8 mouse cellular contexts compared by ENCODE assay signal in the genomic region with DNA sequence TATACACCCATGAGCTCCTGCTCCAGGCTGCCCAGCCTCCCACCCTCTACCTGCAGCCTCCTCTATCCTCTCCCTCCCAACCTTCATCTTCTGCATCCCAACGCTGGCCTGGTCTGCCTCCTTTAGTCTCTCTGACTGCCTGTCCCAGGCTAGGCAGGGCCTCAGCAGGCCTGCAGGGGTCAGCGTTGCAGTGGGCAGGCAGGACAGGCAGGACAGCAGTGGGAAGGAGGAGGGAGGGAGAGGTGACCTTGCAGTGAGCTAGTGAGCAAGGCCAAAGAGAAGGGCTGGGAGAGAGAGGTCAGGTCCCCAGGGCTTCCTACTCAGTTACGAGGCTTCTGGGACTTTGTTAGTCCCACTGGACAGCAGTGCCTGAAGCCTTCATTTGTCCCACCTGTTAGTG. TPM values are rescaled to one million over a fixed set of nuclear protein-coding genes. Genes with fewer than 3 reads are reported as not detected.
A peak's percentile ranks its signal among the peaks of the same experiment; 100 is the strongest.
DNase-seq lines count a peak whose midpoint lies in the region; TF ChIP-seq lines count a peak whose summit lies in the region.

No protein-coding gene starts in this region.

- no peaks in the 10 kb centered on the region for H3K4me1 ChIP-seq in embryonic fibroblast, embryonic 13.5 days (ENCODE audit: control insufficient read depth, insufficient read depth, low read length)

- TF ChIP-seq POLR2A in embryonic fibroblast, embryonic 13.5 days (IDR thresholded peaks at IDR 0.05; ENCODE audit: low read depth, low read length), result no peak

- H3K27ac ChIP-seq in layer of hippocampus, adult 2 months, result peak overlapping the region; percentile 95
- H3K27ac ChIP-seq in embryonic fibroblast, embryonic 13.5 days (ENCODE audit: insufficient read depth, low read length), result no peak overlapping the region

- peak; percentile 61 for TF ChIP-seq CTCF in layer of hippocampus, adult 2 months (conservative IDR thresholded peaks at IDR 0.05)
- peak; percentile 73; the same call in 1 of the 2 replicates for TF ChIP-seq CTCF in embryonic fibroblast, embryonic 13.5 days (IDR thresholded peaks at IDR 0.05; ENCODE audit: borderline replicate concordance, insufficient read depth, low read length)

- no peak for DNase-seq in layer of hippocampus, adult 2 months (ENCODE audit: low spot score in 2 of 2)
- no peak for DNase-seq in layer of hippocampus, adult 18-20 months (ENCODE audit: low spot score in 2 of 2)
- DNase-seq in adrenal gland, postnatal 36 days, result peak; percentile 75 to 79
- peak; percentile 15 for DNase-seq in lung, postnatal 36 days
- no peak for DNase-seq in layer of hippocampus, adult 9-10 months (ENCODE audit: low spot score)
- no peak for DNase-seq in right cerebral cortex, postnatal 36 days (ENCODE audit: low spot score in 2 of 2)
- DNase-seq in B cell, adult 2 months, result no peak

- H3K4me3 ChIP-seq in layer of hippocampus, adult 2 months, result peak overlapping the region; percentile 6; the same call in 1 of the 2 replicates
- no peak overlapping the region for H3K4me3 ChIP-seq in embryonic fibroblast, embryonic 13.5 days (ENCODE audit: insufficient read depth, low read length)

RNA-seq across cellular contexts. Expression of gene Syt7, which starts 3.1 kb away (rescaled TPM):
- 100 to 1,000 TPM; 315 to 321 TPM for total RNA-seq in layer of hippocampus, adult 2 months (2021)
- total RNA-seq in layer of hippocampus, adult 18-20 months (2021), result 100 to 1,000 TPM; 280 to 316 TPM
- 10 to 100 TPM; 17.7 to 29.8 TPM for total RNA-seq in adrenal gland, postnatal 36 days (2021)
- polyA plus RNA-seq in embryonic fibroblast, embryonic 13.5 days (2011; ENCODE audit: insufficient read length, low read depth, missing spikeins), result 0.35 and 0.38 TPM in 2 replicates

Comparison
In these comparisons a context has a peak if more than half of its experiments do, and no peak if none do; other contexts are left out.
1. DNase-seq: peak in adrenal gland, postnatal 36 days (2 of 2) and lung, postnatal 36 days (single experiment); none in layer of hippocampus, adult 2 months (0 of 2), layer of hippocampus, adult 18-20 months (0 of 2), layer of hippocampus, adult 9-10 months (single experiment), right cerebral cortex, postnatal 36 days (0 of 2) and B cell, adult 2 months (0 of 2).
2. RNA of gene Syt7, which starts 3.1 kb away (total RNA-seq): 315 to 321 TPM in layer of hippocampus, adult 2 months and 280 to 316 TPM in layer of hippocampus, adult 18-20 months; 17.7 to 29.8 TPM in adrenal gland, postnatal 36 days; every median in the first group is over 4 times any median in the second.